Mouse (Mus musculus) lung, embryonic 16.5 days (tissue): Measurements from ENCODE around the gene Stat2. TPM values are rescaled to one million over a fixed set of nuclear protein-coding genes. Genes with fewer than 3 reads are reported as not detected.

Experiments used
- polyA plus RNA-seq: library from polyadenylated mRNA; unstranded; fragments of >200 nt; fragmentation: Nextera tagmentation; extraction: Ambion mirVana; gene quantifications from 2 replicates; pipeline ENCODE4 v1.2.1, GENCODE M21; 2015

The Stat2 gene
- polyA plus RNA-seq, 1 experiment from 2014 or later = 13.1 TPM

Other genes starting within 250 kb of the Stat2 start
- 647 and 740 TPM in 2 replicates for gene Naca, start 235.0 kb upstream of the Stat2 start, polyA plus RNA-seq
- gene Ptges3, start 211.6 kb upstream of the Stat2 start, polyA plus RNA-seq = 432 and 461 TPM in 2 replicates
- gene Atp5b, start 187.3 kb upstream of the Stat2 start, polyA plus RNA-seq = 2,116 and 2,117 TPM in 2 replicates
- 10.2 and 11.4 TPM in 2 replicates for gene Baz2a, start 179.0 kb upstream of the Stat2 start, polyA plus RNA-seq
- 37.4 and 40.7 TPM in 2 replicates for gene Rbms2, start 90.3 kb upstream of the Stat2 start, polyA plus RNA-seq
- gene Gls2, start 76.1 kb upstream of the Stat2 start, polyA plus RNA-seq = 1.6 and 1.7 TPM in 2 replicates
- gene Spryd4, start 58.8 kb upstream of the Stat2 start, polyA plus RNA-seq = 24.1 and 24.5 TPM in 2 replicates
- not detected in 2 replicates for gene Mip, start 44.7 kb upstream of the Stat2 start, polyA plus RNA-seq
- gene Timeless, start 38.5 kb upstream of the Stat2 start, polyA plus RNA-seq = 52.1 and 58.4 TPM in 2 replicates
- 0.14 and 0.63 TPM in 2 replicates for gene Apon, start 16.5 kb upstream of the Stat2 start, polyA plus RNA-seq
- 0.43 and 2.6 TPM in 2 replicates for gene Apof, start 1.9 kb upstream of the Stat2 start, polyA plus RNA-seq
- gene Il23a, start 28.2 kb downstream of the Stat2 start, polyA plus RNA-seq = 0.34 and 0.38 TPM in 2 replicates
- gene Pan2, start 32.8 kb downstream of the Stat2 start, polyA plus RNA-seq = 38.7 and 39.8 TPM in 2 replicates
- gene Cnpy2, start 51.9 kb downstream of the Stat2 start, polyA plus RNA-seq = 326 and 347 TPM in 2 replicates
- gene Cs, start 67.2 kb downstream of the Stat2 start, polyA plus RNA-seq = 171 TPM in 2 replicates
- 3.7 and 4.6 TPM in 2 replicates for gene Coq10a, start 98.4 kb downstream of the Stat2 start, polyA plus RNA-seq
- 8.4 and 9.6 TPM in 2 replicates for gene Ankrd52, start 106.6 kb downstream of the Stat2 start, polyA plus RNA-seq
- gene Slc39a5, start 130.7 kb downstream of the Stat2 start, polyA plus RNA-seq = 0.13 and 1.0 TPM in 2 replicates
- 67.7 and 74.5 TPM in 2 replicates for gene Nabp2, start 140.9 kb downstream of the Stat2 start, polyA plus RNA-seq
- 41.4 and 42.7 TPM in 2 replicates for gene Rnf41, start 141.1 kb downstream of the Stat2 start, polyA plus RNA-seq
- gene Smarcc2, start 188.7 kb downstream of the Stat2 start, polyA plus RNA-seq = 71.3 and 76.4 TPM in 2 replicates
- 1,564 and 1,684 TPM in 2 replicates for gene Myl6, start 223.6 kb downstream of the Stat2 start, polyA plus RNA-seq
- gene Myl6b, start 228.1 kb downstream of the Stat2 start, polyA plus RNA-seq = 3.5 and 5.1 TPM in 2 replicates